Mouse (Mus musculus) midbrain, embryonic 16.5 days (tissue): ENCODE data around the gene Akap13. TPM values are rescaled to one million over a fixed set of nuclear protein-coding genes. Genes with fewer than 3 reads are reported as not detected.

Experiments
- ATAC-seq: fragments of 200-750 bp; cut with Nextera tagmentation; 2 replicates; pipeline ENCODE4 v1.8.0; 2017; ENCODE audit warnings: moderate TSS enrichment
- H3K27ac ChIP-seq: fragments of 300-500 bp; sonication (generic); 2 replicates; pipeline ENCODE4 v1.5.1; 2014; ENCODE audit warnings: mild to moderate bottlenecking, low read length, mixed read lengths
- H3K27me3 ChIP-seq: fragments of 300-500 bp; sonication (generic); 2 replicates; pipeline ENCODE4 v1.6.1; 2014; ENCODE audit warnings: low read depth, low read length, mixed read lengths; ENCODE audit not compliant: control insufficient read depth, insufficient read depth
- H3K36me3 ChIP-seq: fragments of 300-500 bp; sonication (generic); 2 replicates; pipeline ENCODE4 v1.6.1; 2014; ENCODE audit warnings: mild to moderate bottlenecking, low read length, moderate library complexity, mixed read lengths; ENCODE audit not compliant: control insufficient read depth, insufficient read depth
- H3K4me1 ChIP-seq: fragments of 300-500 bp; sonication (generic); 2 replicates; pipeline ENCODE4 v1.6.1; 2014; ENCODE audit warnings: mild to moderate bottlenecking, low read length, mixed read lengths; ENCODE audit not compliant: control insufficient read depth, insufficient read depth
- H3K4me2 ChIP-seq: fragments of 300-500 bp; sonication (generic); 2 replicates; pipeline ENCODE4 v1.6.1; 2014; ENCODE audit warnings: mild to moderate bottlenecking, low read length, mixed read lengths
- H3K4me3 ChIP-seq: fragments of 300-500 bp; sonication (generic); 2 replicates; pipeline ENCODE4 v1.5.1; 2014; ENCODE audit warnings: low read depth, mild to moderate bottlenecking, low read length, moderate library complexity, mixed read lengths
- H3K9ac ChIP-seq: fragments of 300-500 bp; sonication (generic); 2 replicates; pipeline ENCODE4 v1.6.1; 2014; ENCODE audit warnings: low read depth, low read length, mixed read lengths
- H3K9me3 ChIP-seq: fragments of 300-500 bp; sonication (generic); replicated peaks from 2 replicates; pipeline ENCODE4 v1.6.1; 2014; ENCODE audit warnings: mild to moderate bottlenecking, low read length, mixed read lengths; ENCODE audit not compliant: control insufficient read depth, poor library complexity, severe bottlenecking
- WGBS: fragments of 180-500 bp; shearing (Covaris S2); extraction: QIAGEN DNeasy Blood & Tissue Kit; methylation state at CpG from one replicate; pipeline ENCODE4 v1.1.7; 2014; 5-methylcytosine and 5-hydroxymethylcytosine counted together
- polyA plus RNA-seq: library from polyadenylated mRNA; unstranded; fragments of >200 nt; fragmentation: Nextera tagmentation; extraction: Ambion mirVana; gene quantifications from 2 replicates; pipeline ENCODE4 v1.2.1, GENCODE M21; 2015

Gene Akap13
- polyA plus RNA-seq, 1 experiment from 2014 or later: 10.7 TPM

- H3K4me1 ChIP-seq: no peaks in the 10 kb centered on the region
- ATAC-seq: no peak
- no peak overlapping the region for H3K27ac ChIP-seq
- H3K9me3 ChIP-seq: no peaks in the 10 kb centered on the region
- H3K36me3 ChIP-seq: no peaks in the 10 kb centered on the region
- no peak overlapping the region for H3K9ac ChIP-seq
- 74% methylated on average over 7 of the region's 7 CpGs for WGBS
- H3K4me3 ChIP-seq: no peak overlapping the region
- H3K27me3 ChIP-seq: no peaks in the 10 kb centered on the region
- no peak overlapping the region for H3K4me2 ChIP-seq
These were observed 178.6 kb downstream of the Akap13 start for GRCm38 (mm10) chr7:75633807-75634526.

GRCm38 (mm10) chr7:75638769-75639168 is 183.4 kb downstream of the Akap13 start:
- no peak overlapping the region for H3K9ac ChIP-seq
- no peaks in the 10 kb centered on the region for H3K27me3 ChIP-seq
- peaks cover 13% of the 10 kb centered on the region for H3K4me1 ChIP-seq
- no peak overlapping the region for H3K27ac ChIP-seq
- H3K9me3 ChIP-seq: no peaks in the 10 kb centered on the region
- H3K4me3 ChIP-seq: no peak overlapping the region
- WGBS: 71% methylated on average over 3 of the region's 3 CpGs
- no peak for ATAC-seq
- H3K4me2 ChIP-seq: no peak overlapping the region
- no peaks in the 10 kb centered on the region for H3K36me3 ChIP-seq

DNA sequence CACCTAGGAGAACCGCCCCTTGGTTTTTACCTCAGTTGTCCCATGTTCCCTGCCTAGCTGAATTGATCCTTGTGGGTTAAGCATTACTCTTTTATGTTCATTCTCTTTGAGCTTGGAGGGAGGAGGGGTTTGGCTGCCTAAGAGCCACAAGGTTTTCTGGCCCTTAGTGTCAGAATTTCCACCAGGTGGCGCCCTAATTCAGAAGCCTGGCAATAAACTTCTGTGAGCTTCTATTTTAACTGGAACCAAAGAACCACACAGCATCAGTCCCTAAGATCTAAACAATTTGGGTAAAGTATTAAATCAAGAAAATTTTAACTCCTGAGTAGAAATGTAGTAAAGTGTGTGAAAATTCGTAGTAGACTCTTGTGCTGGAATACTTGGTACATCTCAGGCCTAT is 184.2 kb downstream of the Akap13 start:
- Histone ChIP-seq H3K9ac (no peak overlapping the region), H3K27me3 (no peaks in the 10 kb centered on the region), H3K4me3 (no peak overlapping the region), H3K4me2 (no peak overlapping the region), H3K36me3 (no peaks in the 10 kb centered on the region), H3K4me1 (peaks cover 13% of the 10 kb centered on the region), H3K9me3 (no peaks in the 10 kb centered on the region), H3K27ac (no peak overlapping the region)
- 26% methylated on average over 3 of the region's 3 CpGs for WGBS
- no peak for ATAC-seq

DNA sequence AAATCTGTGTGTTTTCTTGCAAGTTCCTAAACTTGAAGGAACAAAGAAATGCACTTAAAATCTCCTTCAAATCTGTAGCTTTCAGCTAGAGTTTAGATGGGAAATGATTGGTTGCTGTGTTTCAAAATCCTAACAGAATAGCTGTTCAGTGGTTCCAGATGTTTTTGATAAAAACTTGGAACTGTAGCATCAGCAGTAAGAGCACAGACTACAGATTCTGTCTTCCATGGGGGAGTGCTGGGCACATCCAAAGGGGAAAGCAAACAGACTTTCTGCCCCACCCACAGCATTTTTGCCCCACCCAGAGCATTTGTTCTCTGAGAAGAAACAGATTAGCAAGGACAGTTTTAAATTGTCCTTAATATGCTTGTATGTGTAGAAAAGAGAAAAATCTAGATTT is 184.7 kb downstream of the Akap13 start:
- Histone ChIP-seq H3K9ac (no peak overlapping the region), H3K9me3 (no peaks in the 10 kb centered on the region), H3K27me3 (no peaks in the 10 kb centered on the region), H3K36me3 (no peaks in the 10 kb centered on the region), H3K4me2 (no peak overlapping the region), H3K4me1 (peaks cover 13% of the 10 kb centered on the region), H3K4me3 (no peak overlapping the region), H3K27ac (no peak overlapping the region)
- ATAC-seq: no peak

GRCm38 (mm10) chr7:75640671-75641070 is 185.3 kb downstream of the Akap13 start:
- WGBS: 74% methylated on average over 2 of the region's 2 CpGs
- no peak overlapping the region for H3K4me2 ChIP-seq
- no peak for ATAC-seq

DNA sequence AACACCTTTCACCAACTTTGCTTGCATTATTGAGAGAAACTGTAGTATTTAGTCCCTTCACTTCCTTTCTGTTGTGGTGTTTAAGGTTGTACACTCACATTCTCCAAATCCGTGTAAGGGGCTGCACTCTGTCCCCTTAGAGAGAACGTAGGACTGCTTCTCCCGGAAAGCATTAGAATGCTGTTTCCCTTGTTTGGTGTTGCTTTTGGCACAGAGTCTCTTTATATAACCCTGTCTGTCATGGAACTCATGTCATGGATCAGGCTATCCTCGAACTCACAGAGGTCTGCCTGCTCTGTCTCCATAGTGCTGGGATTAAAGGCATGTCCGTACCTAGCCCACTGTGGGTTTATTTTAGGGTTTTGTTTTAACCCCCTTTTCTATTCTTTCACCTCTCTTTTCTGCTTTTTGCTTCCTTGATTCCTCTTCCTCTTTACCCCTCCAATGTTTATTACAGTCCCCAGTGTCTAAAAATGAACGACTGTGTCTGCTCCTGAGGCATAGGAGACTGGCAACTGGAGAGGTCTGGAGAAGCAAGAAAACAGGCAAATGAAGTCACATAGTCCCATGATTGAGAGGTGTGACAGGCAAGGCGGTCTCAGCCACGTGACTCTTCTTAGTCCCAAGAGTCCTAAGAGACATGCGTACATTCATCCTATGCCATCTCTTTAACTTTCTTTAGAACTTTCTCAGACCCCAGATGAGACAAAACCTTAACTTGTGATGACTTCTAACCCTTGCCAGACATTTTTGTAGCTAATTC is 186.3 kb downstream of the Akap13 start:
- WGBS: 49% methylated on average over 9 of the region's 9 CpGs
- Histone ChIP-seq H3K9ac (no peak overlapping the region), H3K4me2 (peak overlapping the region; percentile 79), H3K9me3 (no peaks in the 10 kb centered on the region), H3K27ac (no peak overlapping the region; the same call in 1 of the 2 replicates), H3K36me3 (no peaks in the 10 kb centered on the region), H3K27me3 (no peaks in the 10 kb centered on the region), H3K4me1 (peaks cover 13% of the 10 kb centered on the region), H3K4me3 (no peak overlapping the region)
- ATAC-seq: no peak; the same call in 1 of the 2 replicates

More at GRCm38 (mm10) chr7:75640671-75641070, 185.3 kb downstream of the Akap13 start:
- no peak overlapping the region for H3K4me3 ChIP-seq
- no peak overlapping the region for H3K27ac ChIP-seq
- peaks cover 13% of the 10 kb centered on the region for H3K4me1 ChIP-seq
- H3K9me3 ChIP-seq: no peaks in the 10 kb centered on the region
- H3K27me3 ChIP-seq: no peaks in the 10 kb centered on the region
- H3K9ac ChIP-seq: no peak overlapping the region
- no peaks in the 10 kb centered on the region for H3K36me3 ChIP-seq

DNA sequence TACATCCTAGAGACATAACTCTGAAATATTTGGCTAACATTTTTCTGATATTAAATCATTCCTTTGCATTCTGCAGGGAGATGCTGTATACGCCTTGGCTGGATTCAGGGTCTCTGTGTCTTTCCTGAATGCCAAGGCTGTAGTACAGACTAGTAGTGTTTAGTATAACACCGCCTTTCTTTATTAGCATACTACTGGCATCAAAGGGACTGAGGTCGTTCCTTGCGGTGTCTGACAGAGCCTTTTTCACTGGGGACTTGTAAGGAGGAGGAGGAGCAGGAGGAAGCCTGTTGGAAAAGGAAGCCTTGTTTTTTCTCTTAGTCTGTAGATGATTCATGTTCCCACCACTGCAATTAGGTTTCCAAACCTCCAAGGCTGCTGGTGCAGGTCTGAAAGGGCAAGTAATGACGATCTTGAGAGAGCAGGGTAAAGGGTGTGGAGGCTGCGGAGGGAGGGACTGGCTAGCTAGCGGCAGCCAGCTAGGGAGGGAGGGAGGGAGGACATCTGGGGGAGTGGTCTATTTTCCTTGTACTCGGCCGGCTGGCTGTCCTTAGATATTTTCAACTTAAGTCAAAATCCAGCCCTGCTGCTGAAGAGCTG is 186.9 kb downstream of the Akap13 start:
- no peaks in the 10 kb centered on the region for H3K9me3 ChIP-seq
- H3K4me1 ChIP-seq: peaks cover 13% of the 10 kb centered on the region
- H3K9ac ChIP-seq: peak overlapping the region; percentile 64
- peak; percentile 88 for ATAC-seq
- peak overlapping the region; percentile 79 for H3K4me2 ChIP-seq
- H3K27me3 ChIP-seq: no peaks in the 10 kb centered on the region
- H3K27ac ChIP-seq: peak overlapping the region; percentile 43
- 2% methylated on average over 9 of the region's 9 CpGs for WGBS
- peak overlapping the region; percentile 43 for H3K4me3 ChIP-seq
- H3K36me3 ChIP-seq: no peaks in the 10 kb centered on the region

DNA sequence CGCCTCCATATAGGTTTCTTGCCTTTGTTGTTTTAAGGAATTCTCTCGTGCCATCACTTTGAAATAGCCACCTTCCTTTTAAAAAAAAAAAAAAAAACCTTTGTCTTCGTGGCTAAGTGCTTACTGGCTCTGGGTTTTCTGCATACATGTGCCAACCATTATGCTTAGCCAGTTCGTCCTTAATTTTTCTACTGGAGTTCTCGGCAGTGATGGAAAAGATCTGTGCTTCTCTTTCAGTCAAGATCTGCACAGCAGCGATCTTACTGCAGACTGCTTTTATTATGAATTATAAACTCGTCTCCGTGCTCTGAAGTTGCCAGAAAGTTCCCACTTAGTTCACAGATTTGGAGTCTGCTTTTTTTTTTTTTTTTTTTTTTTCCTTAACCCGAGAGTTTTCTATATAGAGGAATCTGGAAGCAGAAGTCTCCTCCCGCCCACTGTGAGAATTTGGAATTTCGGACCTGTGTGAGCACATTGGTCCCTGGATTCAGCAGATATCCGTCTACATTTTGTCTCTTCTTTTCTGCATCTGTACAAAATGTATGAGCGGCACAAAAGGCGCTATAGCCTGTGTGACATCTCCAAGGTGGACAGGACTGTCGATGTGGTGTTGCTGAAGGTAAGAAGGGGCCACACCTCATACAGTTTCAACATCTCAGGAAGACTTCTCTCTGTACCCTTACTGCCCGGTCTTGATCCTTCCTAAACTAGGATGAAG is 187.7 kb downstream of the Akap13 start:
- Histone ChIP-seq H3K4me2 (peak overlapping the region; percentile 79), H3K36me3 (no peaks in the 10 kb centered on the region), H3K9me3 (no peaks in the 10 kb centered on the region), H3K9ac (peak overlapping the region; percentile 64), H3K4me3 (peak overlapping the region; percentile 43), H3K27ac (no peak overlapping the region), H3K27me3 (no peaks in the 10 kb centered on the region), H3K4me1 (peaks cover 13% of the 10 kb centered on the region)
- 42% methylated on average over 16 of the region's 16 CpGs for WGBS
- peak; percentile 52; the same call in 1 of the 2 replicates for ATAC-seq
